Mouse (Mus musculus) left cerebral cortex, postnatal 14 days (tissue): Measurements from ENCODE around the gene Gmnn. TPM values are rescaled to one million over a fixed set of nuclear protein-coding genes. Genes with fewer than 3 reads are reported as not detected.

ENCODE experiments used
- DNase-seq, 2 experiments: peaks; one replicate each; pipeline ENCODE4 v3.0.0; 2021 to 2022; ENCODE audit warnings: low spot score in 2 of 2, mixed read lengths in 1 of 2
- intact Hi-C: fragments of 180-260 bp; cut with DNase I; formaldehyde crosslinking; loops from one replicate; pipeline ENCODE4 v1.15.1; 2025
- long read RNA-seq, 2 experiments: library from polyadenylated mRNA; stranded (forward); transcript quantifications; one replicate each; pipeline ENCODE4 v2.0.0; 2021
- total RNA-seq, 2 experiments: library from RNA; stranded (reverse); gene quantifications; 2 replicates each; pipeline ENCODE4 v1.2.3; 2021

Gmnn gene
- 1 to 10 TPM; 2.4 to 3.1 TPM for total RNA-seq
- long read RNA-seq, experiment 1, partial matches to known transcripts: 2 of 6 reads
- long read RNA-seq, experiment 1, other reads (novel, unspliced or antisense): 0 of 6 reads
- long read RNA-seq, experiment 2, partial matches to known transcripts: 1 of 2 reads
- long read RNA-seq, experiment 2, other reads (novel, unspliced or antisense): 0 of 2 reads

GRCm38 (mm10) chr13:24761403-24762227 is at the start of gene Gmnn:
Gmnn (minus strand) TSS chr13:24761923.
- intact Hi-C loops: no loop called here
- DNase-seq: peak; percentile 70 to 81

GRCm38 (mm10) chr13:24806079-24806478 is 44.4 kb upstream of the Gmnn start:
- DNase-seq: no peak
- intact Hi-C loops: no loop called here

- DNase-seq: no peak
- intact Hi-C loops: no loop called here
Observed at GRCm38 (mm10) chr13:24803196-24803595, 41.5 kb upstream of the Gmnn start.

GRCm38 (mm10) chr13:24802131-24802691 is 40.5 kb upstream of the Gmnn start:
- intact Hi-C loops: no loop called here
- peak; percentile 30 to 40 for DNase-seq

GRCm38 (mm10) chr13:24801308-24801921 is 39.7 kb upstream of the Gmnn start, which contains the start of gene BC005537:
BC005537 (plus strand) TSS chr13:24801657.
- intact Hi-C loops: loop anchor here (2.0 kb wide), 1 partner anchor 29 kb away; the partner anchor contains the start of genes Acot13 and Tdp2

GRCm38 (mm10) chr13:24800674-24801307 is 39.1 kb upstream of the Gmnn start:
- peak; percentile 94 to 97 for DNase-seq
- intact Hi-C loops: loop anchor here (2.0 kb wide), 1 partner anchor 30 kb away; the partner anchor contains the start of genes Acot13 and Tdp2

More at GRCm38 (mm10) chr13:24801308-24801921, 39.7 kb upstream of the Gmnn start, which contains the start of gene BC005537:
- DNase-seq: peak; percentile 44

- intact Hi-C loops: loop anchor here (2.0 kb wide), 1 partner anchor 31 kb away; the partner anchor contains the start of genes Acot13 and Tdp2
Observed at GRCm38 (mm10) chr13:24799925-24800673, 38.4 kb upstream of the Gmnn start.

GRCm38 (mm10) chr13:24799378-24799777 is 37.7 kb upstream of the Gmnn start:
- intact Hi-C loops: no loop called here
- no peak for DNase-seq

More at GRCm38 (mm10) chr13:24799925-24800673, 38.4 kb upstream of the Gmnn start:
- DNase-seq: peak; percentile 19 to 41

- intact Hi-C loops: no loop called here
- DNase-seq: no peak
Observed at GRCm38 (mm10) chr13:24798686-24799085, 37.0 kb upstream of the Gmnn start.

- intact Hi-C loops: no loop called here
- DNase-seq: peak; percentile 18 to 37
Observed at GRCm38 (mm10) chr13:24792411-24793045, 30.8 kb upstream of the Gmnn start.

GRCm38 (mm10) chr13:24791349-24791748 is 29.6 kb upstream of the Gmnn start:
- intact Hi-C loops: no loop called here
- no peak for DNase-seq

- intact Hi-C loops: no loop called here
- peak in 1 of 2 experiments; percentile 42 for DNase-seq
Observed at GRCm38 (mm10) chr13:24787477-24787876, 25.8 kb upstream of the Gmnn start.

GRCm38 (mm10) chr13:24786014-24786490 is 24.3 kb upstream of the Gmnn start:
- intact Hi-C loops: no loop called here
- no peak for DNase-seq

GRCm38 (mm10) chr13:24781916-24782315 is 20.2 kb upstream of the Gmnn start:
- no peak for DNase-seq
- intact Hi-C loops: no loop called here

GRCm38 (mm10) chr13:24778706-24779380 is 17.1 kb upstream of the Gmnn start:
- intact Hi-C loops: no loop called here

GRCm38 (mm10) chr13:24778026-24778425 is 16.3 kb upstream of the Gmnn start:
- intact Hi-C loops: no loop called here
- no peak for DNase-seq

More at GRCm38 (mm10) chr13:24778706-24779380, 17.1 kb upstream of the Gmnn start:
- no peak for DNase-seq

- DNase-seq: peak; percentile 62 to 86
- intact Hi-C loops: loop anchor here (2.0 kb wide), 1 partner anchor 293 kb away; no protein-coding TSS in a partner anchor
Observed at GRCm38 (mm10) chr13:24776146-24776844, 14.6 kb upstream of the Gmnn start.
